Mouse (Mus musculus): ENCODE measurements around the gene Tdgf1. TPM values are rescaled to one million over a fixed set of nuclear protein-coding genes. Genes with fewer than 3 reads are reported as not detected.

Gene Tdgf1
- polyA plus RNA-seq, 1 experiment from 2014 or later: not detected

- H3K4me1 ChIP-seq (replicated peaks; ENCODE audit: control insufficient read depth, insufficient read depth): no peaks in the 10 kb centered on the region
- H3K9ac ChIP-seq (ENCODE audit: low read length): no peak overlapping the region
- H3K27ac ChIP-seq (replicated peaks): no peak overlapping the region
- TF ChIP-seq EP300 (optimal IDR thresholded peaks at IDR 0.05): no peak
- no peak for TF ChIP-seq CTCF (IDR thresholded peaks at IDR 0.05; ENCODE audit: low read depth)
- no peaks in the 10 kb centered on the region for H3K36me3 ChIP-seq (ENCODE audit: control insufficient read depth, insufficient read depth, low read length)
- no peaks in the 10 kb centered on the region for H3K27me3 ChIP-seq (ENCODE audit: control insufficient read depth, insufficient read depth, low read length)
- H3K4me2 ChIP-seq (replicated peaks; ENCODE audit: low read depth): no peak overlapping the region
- H3K4me3 ChIP-seq (ENCODE audit: low read depth, low read length): no peak overlapping the region
- no peak for ATAC-seq (ENCODE audit: low FRiP score, low TSS enrichment)
- DNase-seq (ENCODE audit: low spot score): no peak
- H3K9me3 ChIP-seq (ENCODE audit: control insufficient read depth, low read length): no peaks in the 10 kb centered on the region
- WGBS: 52% methylated on average over 8 of the region's 8 CpGs
Measured at GRCm38 (mm10) chr9:110915466-110915865, 30.5 kb downstream of the Tdgf1 start.

- no peak overlapping the region for H3K9ac ChIP-seq (ENCODE audit: low read length)
- H3K4me2 ChIP-seq (replicated peaks; ENCODE audit: low read depth): no peak overlapping the region
- TF ChIP-seq EP300 (optimal IDR thresholded peaks at IDR 0.05) (no peak), CTCF (IDR thresholded peaks at IDR 0.05; ENCODE audit: low read depth) (no peak)
- ATAC-seq (ENCODE audit: low FRiP score, low TSS enrichment) (no peak), DNase-seq (ENCODE audit: low spot score) (no peak)
- H3K36me3 ChIP-seq (ENCODE audit: control insufficient read depth, insufficient read depth, low read length): no peaks in the 10 kb centered on the region
- H3K9me3 ChIP-seq (ENCODE audit: control insufficient read depth, low read length): no peaks in the 10 kb centered on the region
- no peak overlapping the region for H3K4me3 ChIP-seq (ENCODE audit: low read depth, low read length)
- no peaks in the 10 kb centered on the region for H3K27me3 ChIP-seq (ENCODE audit: control insufficient read depth, insufficient read depth, low read length)
- no peaks in the 10 kb centered on the region for H3K4me1 ChIP-seq (replicated peaks; ENCODE audit: control insufficient read depth, insufficient read depth)
- no peak overlapping the region for H3K27ac ChIP-seq (replicated peaks)
- WGBS: 48% methylated on average over 21 of the region's 21 CpGs
Measured at GRCm38 (mm10) chr9:110914631-110915236, 31.2 kb downstream of the Tdgf1 start.

- Histone ChIP-seq H3K27me3 (ENCODE audit: control insufficient read depth, insufficient read depth, low read length) (no peaks in the 10 kb centered on the region), H3K4me1 (replicated peaks; ENCODE audit: control insufficient read depth, insufficient read depth) (no peaks in the 10 kb centered on the region), H3K9ac (ENCODE audit: low read length) (no peak overlapping the region), H3K36me3 (ENCODE audit: control insufficient read depth, insufficient read depth, low read length) (no peaks in the 10 kb centered on the region), H3K4me3 (ENCODE audit: low read depth, low read length) (no peak overlapping the region), H3K9me3 (ENCODE audit: control insufficient read depth, low read length) (no peaks in the 10 kb centered on the region), H3K27ac (replicated peaks) (no peak overlapping the region), H3K4me2 (replicated peaks; ENCODE audit: low read depth) (no peak overlapping the region)
- ATAC-seq (ENCODE audit: low FRiP score, low TSS enrichment) (no peak), DNase-seq (ENCODE audit: low spot score) (no peak)
- TF ChIP-seq CTCF (IDR thresholded peaks at IDR 0.05; ENCODE audit: low read depth) (no peak), EP300 (optimal IDR thresholded peaks at IDR 0.05) (no peak)
- WGBS: 68% methylated on average over 6 of the region's 6 CpGs
Measured at GRCm38 (mm10) chr9:110909371-110909967, 36.5 kb downstream of the Tdgf1 start.

GRCm38 (mm10) chr9:110908631-110909016 lies 37.3 kb downstream of the Tdgf1 start:
- no peaks in the 10 kb centered on the region for H3K9me3 ChIP-seq (ENCODE audit: control insufficient read depth, low read length)
- H3K4me2 ChIP-seq (replicated peaks; ENCODE audit: low read depth): no peak overlapping the region
- ATAC-seq (ENCODE audit: low FRiP score, low TSS enrichment): no peak
- TF ChIP-seq EP300 (optimal IDR thresholded peaks at IDR 0.05): no peak
- no peak for TF ChIP-seq CTCF (IDR thresholded peaks at IDR 0.05; ENCODE audit: low read depth)
- no peaks in the 10 kb centered on the region for H3K27me3 ChIP-seq (ENCODE audit: control insufficient read depth, insufficient read depth, low read length)
- WGBS: 88% methylated on average over 3 of the region's 3 CpGs
- H3K4me3 ChIP-seq (ENCODE audit: low read depth, low read length): no peak overlapping the region
- no peaks in the 10 kb centered on the region for H3K36me3 ChIP-seq (ENCODE audit: control insufficient read depth, insufficient read depth, low read length)
- H3K27ac ChIP-seq (replicated peaks): no peak overlapping the region
- DNase-seq (ENCODE audit: low spot score): no peak
- H3K4me1 ChIP-seq (replicated peaks; ENCODE audit: control insufficient read depth, insufficient read depth): no peaks in the 10 kb centered on the region
- H3K9ac ChIP-seq (ENCODE audit: low read length): no peak overlapping the region

- DNase-seq (ENCODE audit: low spot score) (no peak), ATAC-seq (ENCODE audit: low FRiP score, low TSS enrichment) (no peak)
- no peak overlapping the region for H3K9ac ChIP-seq (ENCODE audit: low read length)
- H3K4me1 ChIP-seq (replicated peaks; ENCODE audit: control insufficient read depth, insufficient read depth): no peaks in the 10 kb centered on the region
- no peaks in the 10 kb centered on the region for H3K27me3 ChIP-seq (ENCODE audit: control insufficient read depth, insufficient read depth, low read length)
- WGBS: 77% methylated on average over 4 of the region's 4 CpGs
- no peaks in the 10 kb centered on the region for H3K36me3 ChIP-seq (ENCODE audit: control insufficient read depth, insufficient read depth, low read length)
- H3K4me3 ChIP-seq (ENCODE audit: low read depth, low read length): no peak overlapping the region
- no peak overlapping the region for H3K27ac ChIP-seq (replicated peaks)
- no peaks in the 10 kb centered on the region for H3K9me3 ChIP-seq (ENCODE audit: control insufficient read depth, low read length)
- TF ChIP-seq CTCF (IDR thresholded peaks at IDR 0.05; ENCODE audit: low read depth) (no peak), EP300 (optimal IDR thresholded peaks at IDR 0.05) (no peak)
- no peak overlapping the region for H3K4me2 ChIP-seq (replicated peaks; ENCODE audit: low read depth)
Measured at GRCm38 (mm10) chr9:110907838-110908630, 37.9 kb downstream of the Tdgf1 start.
